Comparison of ENCODE assay signal across 19 mouse cellular contexts in genomic region chr7:126736122-126736521, GRCm38 (mm10). TPM values are rescaled to one million over a fixed set of nuclear protein-coding genes. Genes with fewer than 3 reads are reported as not detected.
"Had no signal": no experiment of that assay in that cellular context is flagged by ENCODE, and none has a peak within 500 bp of the region (broad histone marks: within the 10 kb centered on the region; RNA-seq: fewer than 3 reads in every experiment).

No protein-coding gene starts in this region.

- H3K27me3 ChIP-seq: lung, embryonic 15.5 days; midbrain, embryonic 13.5 days; midbrain, embryonic 15.5 days; neural tube, embryonic 13.5 days; neural tube, embryonic 15.5 days; stomach, embryonic 15.5 days had no signal

- H3K4me2 ChIP-seq: lung, embryonic 15.5 days; midbrain, embryonic 11.5 days; midbrain, embryonic 13.5 days; midbrain, embryonic 15.5 days; neural tube, embryonic 13.5 days; neural tube, embryonic 15.5 days; stomach, embryonic 15.5 days had no signal

- H3K9ac ChIP-seq: liver, embryonic 14.5 days; lung, embryonic 15.5 days; midbrain, embryonic 13.5 days; midbrain, embryonic 15.5 days; neural tube, embryonic 13.5 days; neural tube, embryonic 15.5 days; stomach, embryonic 15.5 days had no signal

- H3K9me3 ChIP-seq: lung, embryonic 15.5 days; megakaryocyte, embryonic 14.5 days; midbrain, embryonic 13.5 days; midbrain, embryonic 15.5 days; neural tube, embryonic 13.5 days; neural tube, embryonic 15.5 days; stomach, embryonic 15.5 days had no signal

- H3K4me3 ChIP-seq: lung, embryonic 15.5 days; megakaryocyte, embryonic 14.5 days; midbrain, embryonic 13.5 days; midbrain, embryonic 15.5 days; myocyte; neural tube, embryonic 13.5 days; neural tube, embryonic 15.5 days; stomach, embryonic 15.5 days had no signal

- H3K4me1 ChIP-seq: midbrain, embryonic 15.5 days; neural tube, embryonic 13.5 days; neural tube, embryonic 15.5 days; stomach, embryonic 15.5 days had no signal

- ATAC-seq: lung, postnatal 0 days; midbrain, embryonic 13.5 days; midbrain, embryonic 15.5 days had no signal

- DNase-seq: lung, adult 2 months; lung, postnatal 14 days; right cerebral cortex, postnatal 14 days; thymus, adult 2 months; thymus, postnatal 25 days had no signal

- H3K36me3 ChIP-seq: lung, embryonic 15.5 days; midbrain, embryonic 13.5 days; midbrain, embryonic 15.5 days; neural tube, embryonic 13.5 days; neural tube, embryonic 15.5 days; stomach, embryonic 15.5 days had no signal

- H3K27ac ChIP-seq: liver, embryonic 14.5 days; lung, embryonic 15.5 days; macrophage; midbrain, embryonic 13.5 days; midbrain, embryonic 15.5 days; neural tube, embryonic 13.5 days; neural tube, embryonic 15.5 days; stomach, embryonic 15.5 days; stomach, postnatal 0 days had no signal

RNA-seq across cellular contexts. Expression of gene Gdpd3, which starts 30.0 kb away (rescaled TPM):
- total RNA-seq: midbrain, postnatal 0 days had no signal
